Mouse (Mus musculus): ENCODE measurements at regions not wholly inside any gene's neighbourhood (a gene's known extent, or its start where the extent isn't known, plus 50 kb on each side); places are given as distances from the start of the nearest gene placed in this dataset.
"Not testable (repeated sequence)": the region's sequence is repeated elsewhere in the genome, so short reads cannot be mapped to it uniquely, and the experiment has no call there.

- not testable (repeated sequence) for DNase-seq (ENCODE audit: low spot score)
These were observed 139.7 kb downstream of the Tex13c3 start for GRCm38 (mm10) chrX:19341231-19342007.

DNA sequence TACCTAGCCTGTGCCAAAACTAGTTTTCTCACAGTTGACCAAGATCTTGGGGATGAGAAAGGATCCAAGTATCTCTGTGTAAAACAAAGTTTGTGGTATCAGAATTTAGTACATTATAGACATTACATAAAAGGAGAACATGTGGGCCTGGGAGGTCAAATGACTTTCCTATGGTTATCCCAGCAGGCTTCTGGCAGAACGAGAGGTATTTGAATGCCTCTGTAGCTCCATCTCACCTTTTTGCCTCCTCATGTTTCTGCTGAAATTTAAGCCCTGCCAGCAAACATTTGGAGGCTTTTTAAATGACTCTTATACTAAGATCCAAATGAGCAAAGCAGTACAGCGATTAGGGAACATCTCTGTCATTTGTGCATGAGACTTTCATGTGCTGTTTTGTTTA lies 167.8 kb downstream of the Tex13c3 start:
- no peak for DNase-seq (ENCODE audit: low spot score)

GRCm38 (mm10) chrX:19311809-19312559 lies 169.1 kb downstream of the Tex13c3 start:
- no peak for DNase-seq (ENCODE audit: low spot score)

DNA sequence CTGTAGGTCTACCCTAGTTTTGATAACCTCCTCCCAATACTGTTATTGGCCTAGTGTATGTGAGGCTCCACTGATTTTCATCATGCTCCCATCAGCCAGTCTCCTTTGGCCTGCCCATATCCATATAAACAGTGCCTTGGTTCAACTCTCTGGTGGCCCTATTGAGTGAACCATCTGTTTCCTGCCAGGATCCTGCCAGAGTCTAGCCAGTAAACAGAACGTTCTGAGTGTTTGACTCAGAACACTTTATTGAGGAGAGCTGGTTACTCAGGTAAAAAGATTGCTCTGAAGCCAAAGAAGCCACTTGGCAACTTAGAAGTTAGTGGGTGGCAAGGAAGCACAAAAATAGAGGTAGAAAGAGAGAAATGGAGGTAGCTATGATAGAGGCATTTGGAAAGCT lies 169.7 kb downstream of the Tex13c3 start:
- DNase-seq (ENCODE audit: low spot score): no peak

GRCm38 (mm10) chrX:19288171-19288570 lies 192.9 kb downstream of the Tex13c3 start:
- DNase-seq (ENCODE audit: low spot score): no peak

- no peak for DNase-seq (ENCODE audit: low spot score)
These were observed 194.7 kb downstream of the Tex13c3 start for GRCm38 (mm10) chrX:19286431-19286830.

GRCm38 (mm10) chrX:19285773-19286172 lies 195.3 kb downstream of the Tex13c3 start:
- no peak for DNase-seq (ENCODE audit: low spot score)

- no peak for DNase-seq (ENCODE audit: low spot score)
These were observed 198.0 kb downstream of the Tex13c3 start for GRCm38 (mm10) chrX:19283078-19283477.

DNA sequence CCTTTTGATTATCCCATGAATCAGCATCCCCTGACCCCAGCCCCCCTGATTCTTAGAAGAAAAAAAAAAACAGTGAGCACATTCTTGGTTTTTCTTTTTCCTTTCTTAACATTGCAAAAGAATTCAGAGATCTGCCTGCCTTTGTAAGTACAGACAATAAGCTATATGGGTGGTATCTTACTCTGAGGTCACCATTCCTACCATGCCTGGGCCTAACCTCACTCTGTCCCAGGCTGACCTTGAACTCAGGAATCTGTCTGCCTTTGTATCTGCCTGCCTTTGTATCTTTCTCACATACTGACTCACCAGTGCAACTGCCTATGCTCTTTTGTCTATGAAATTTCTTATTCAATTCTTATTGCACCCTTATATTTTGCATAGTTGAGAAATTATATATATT lies 216.9 kb downstream of the Tex13c3 start:
- no peak for DNase-seq (ENCODE audit: low spot score)

GRCm38 (mm10) chrX:19246777-19247619 lies 234.1 kb downstream of the Tex13c3 start:
- DNase-seq (ENCODE audit: low spot score): no peak

DNA sequence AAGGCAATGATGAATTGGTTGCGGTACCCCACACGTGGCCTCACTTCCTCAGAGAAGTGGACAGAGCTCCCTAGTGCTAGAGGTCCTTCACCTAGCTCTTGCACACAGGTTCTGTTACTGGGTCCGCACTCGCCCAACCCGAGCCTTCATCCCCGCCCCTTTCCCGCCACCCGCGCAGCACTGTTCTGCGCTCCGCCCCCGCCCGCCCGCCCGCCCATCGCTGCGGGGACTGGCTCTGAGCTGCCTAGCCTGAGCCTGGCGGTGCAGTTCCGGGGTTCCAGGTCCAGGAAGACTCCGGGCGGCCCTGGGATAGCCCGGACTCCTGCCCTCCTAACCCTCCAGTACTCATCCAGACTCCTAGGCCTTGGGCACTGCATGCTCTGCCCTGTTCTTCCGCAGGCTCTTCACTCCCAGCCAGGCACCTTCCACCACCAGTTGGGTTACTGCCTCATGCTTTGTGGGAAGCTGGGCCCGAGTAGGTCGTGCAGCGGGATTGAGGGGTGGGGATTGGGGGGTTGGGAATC lies 243.3 kb downstream of the Tex13c3 start:
- DNase-seq (ENCODE audit: low spot score): peak; percentile 37

DNA sequence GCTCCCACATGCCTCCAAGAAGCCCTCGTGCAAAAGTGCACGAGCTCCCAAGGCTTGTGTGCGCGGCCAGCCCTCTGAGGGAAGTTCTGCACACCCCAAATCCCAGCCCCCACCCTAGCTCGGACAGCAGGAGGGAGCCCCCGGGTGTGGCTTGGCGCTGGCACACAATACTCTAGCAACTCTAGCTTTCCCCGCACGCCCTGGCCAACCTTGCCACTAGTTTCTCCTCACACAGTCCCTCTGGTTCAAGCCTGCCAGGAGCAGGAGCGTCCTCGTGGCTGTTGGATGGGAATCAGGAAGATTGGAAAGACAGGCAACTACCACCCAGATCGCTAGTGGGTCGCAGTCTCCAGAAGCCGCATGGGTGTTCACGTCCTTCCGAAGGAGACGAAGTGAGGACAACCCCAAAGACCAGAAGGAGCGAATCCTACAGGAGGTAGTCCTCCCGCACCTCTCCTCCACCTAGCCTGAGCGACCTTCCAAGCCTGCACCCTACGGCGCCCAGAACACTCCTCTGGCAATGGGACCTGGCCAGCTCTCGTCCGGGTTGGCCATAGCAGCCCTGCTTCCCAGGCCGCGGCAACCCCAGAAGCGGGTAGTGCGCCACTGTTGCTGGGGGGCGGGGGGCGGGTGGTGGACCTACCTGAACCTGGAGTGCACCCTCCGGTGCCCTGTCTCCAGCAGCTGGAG lies 243.9 kb downstream of the Tex13c3 start:
- peak; percentile 5 for DNase-seq (ENCODE audit: low spot score)

DNA sequence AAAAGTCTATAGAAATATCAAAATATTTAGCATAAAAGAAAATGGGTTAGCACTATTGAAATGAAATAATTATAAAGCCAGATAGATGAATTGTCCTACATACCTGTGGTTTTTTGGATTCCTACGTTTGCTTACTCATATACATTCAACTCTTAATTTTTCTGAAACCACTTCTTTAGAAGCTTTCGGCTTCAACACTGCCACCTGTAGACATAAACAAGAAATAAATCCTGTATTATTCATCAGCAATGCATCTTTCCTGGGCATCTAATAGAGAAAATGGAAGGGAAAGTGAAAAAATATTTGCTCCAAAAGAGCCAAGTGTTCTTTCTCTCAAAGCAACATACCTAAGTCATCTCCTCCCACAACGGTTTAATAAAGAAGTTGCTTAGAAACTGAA lies 245.7 kb downstream of the Tex13c3 start:
- no peak for DNase-seq (ENCODE audit: low spot score)

DNA sequence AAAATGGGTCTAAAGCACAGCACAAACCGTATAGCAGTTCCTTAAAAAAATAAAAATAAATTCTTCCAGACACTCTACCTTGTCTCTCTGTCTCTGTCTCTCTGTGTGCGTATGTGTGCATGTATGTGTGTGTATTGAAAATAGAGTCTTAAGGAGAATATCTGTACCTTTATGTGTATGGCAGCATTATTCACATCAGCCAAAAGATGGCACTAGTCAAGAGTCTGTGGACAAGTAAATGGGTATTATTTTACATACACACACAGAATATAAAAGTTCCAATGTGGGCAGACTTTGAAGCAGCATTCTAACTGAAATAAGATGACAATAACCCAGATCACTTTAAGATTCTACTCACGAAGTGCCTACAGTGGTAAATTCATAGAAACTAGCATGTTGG lies 249.3 kb downstream of the Tex13c3 start:
- DNase-seq (ENCODE audit: low spot score): no peak

DNA sequence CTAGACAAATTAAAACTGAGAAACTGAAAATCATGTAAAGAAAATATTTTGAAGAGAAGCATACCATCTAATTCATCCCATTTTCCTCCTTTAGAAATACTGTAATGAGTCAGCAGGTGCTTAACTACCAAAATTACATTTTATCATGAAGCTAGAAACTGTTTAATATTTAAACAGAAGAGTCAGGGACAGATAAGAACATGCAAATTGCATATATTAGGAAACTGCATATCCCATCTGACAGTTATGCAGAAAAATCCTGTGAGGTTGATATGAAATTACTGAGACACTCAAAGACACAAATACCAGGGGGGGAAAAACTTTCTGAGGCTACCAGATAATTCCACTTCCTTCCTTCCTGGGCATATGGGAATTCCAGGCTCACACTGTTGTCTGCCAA lies 257.8 kb downstream of the Tex13c3 start:
- DNase-seq (ENCODE audit: low spot score): no peak

DNA sequence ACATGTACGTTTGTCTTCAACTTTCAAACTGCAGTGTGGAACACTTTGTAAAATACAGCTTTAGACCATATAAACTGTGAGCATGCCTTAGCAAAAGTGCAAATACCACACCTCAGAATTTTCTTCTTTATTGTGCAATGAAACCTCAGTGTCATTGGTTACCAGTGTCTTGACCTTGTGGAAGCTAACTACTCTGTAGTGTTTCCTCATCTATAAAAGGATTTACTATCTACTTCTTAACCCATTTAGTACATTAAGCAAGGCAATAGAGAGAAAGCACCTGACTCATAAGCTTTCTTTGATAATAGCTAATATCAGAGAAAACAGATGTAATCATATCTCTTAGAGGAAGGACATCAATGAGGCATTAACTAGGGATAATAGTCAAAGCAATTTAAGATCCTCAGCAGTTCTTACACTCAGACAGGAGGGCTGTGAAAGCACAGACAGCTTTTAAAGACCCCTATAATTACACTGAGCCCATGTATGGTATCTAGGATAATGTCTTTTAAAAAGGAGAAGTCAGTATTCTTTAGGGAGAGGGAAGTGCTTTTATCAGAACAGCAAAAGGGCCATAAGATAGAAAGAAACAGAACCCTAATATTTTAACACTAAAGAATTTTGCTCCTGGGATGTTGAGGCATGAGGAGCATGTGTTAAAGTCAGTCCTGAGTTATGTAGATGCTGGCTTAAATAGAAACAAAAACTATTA lies 260.2 kb downstream of the Tex13c3 start:
- no peak for DNase-seq (ENCODE audit: low spot score)

DNA sequence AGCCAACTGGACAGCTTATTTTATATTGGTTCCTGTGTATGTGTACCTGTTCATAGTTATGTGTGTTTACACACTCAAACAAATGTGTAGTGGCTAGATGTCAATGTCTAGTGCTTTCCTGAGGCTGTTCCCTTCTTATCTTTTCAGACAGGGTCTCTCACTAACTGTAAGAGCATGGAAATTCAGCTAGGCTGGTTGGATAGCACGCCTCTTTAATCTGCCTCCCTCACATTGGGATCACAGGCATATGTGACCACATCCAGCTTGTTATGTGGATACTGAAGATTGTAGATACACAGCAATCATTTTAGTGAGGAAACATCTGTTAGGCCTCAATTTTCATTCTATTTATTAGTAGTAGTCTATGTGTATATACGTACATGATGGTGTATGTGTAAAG lies 261.4 kb downstream of the Tex13c3 start:
- DNase-seq (ENCODE audit: low spot score): no peak

DNA sequence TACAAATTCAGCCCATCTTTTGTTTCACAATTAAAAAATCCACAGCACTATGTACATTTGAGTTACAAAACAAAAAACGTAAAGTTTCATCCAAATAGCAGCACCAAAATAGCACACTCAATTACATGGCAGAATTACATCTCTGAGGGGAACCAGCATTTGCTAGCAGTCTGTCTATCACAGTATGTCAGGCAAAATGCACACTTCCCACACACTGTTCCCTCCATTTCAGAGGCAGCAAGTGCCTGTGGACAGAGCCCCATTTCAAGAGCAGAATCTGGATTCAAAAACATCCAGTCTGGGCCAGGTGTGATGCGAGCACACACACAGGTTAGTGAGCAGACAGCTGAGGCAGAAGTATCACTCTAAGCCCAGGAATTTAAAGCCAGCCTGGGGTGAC lies 261.8 kb downstream of the Tex13c3 start:
- DNase-seq (ENCODE audit: low spot score): no peak

- no peak for DNase-seq (ENCODE audit: low spot score)
These were observed 274.7 kb downstream of the Tex13c3 start for GRCm38 (mm10) chrX:19206420-19206819.

GRCm38 (mm10) chrX:19202542-19202941 lies 278.6 kb downstream of the Tex13c3 start:
- no peak for DNase-seq (ENCODE audit: low spot score)

GRCm38 (mm10) chrX:19201383-19201782 lies 279.7 kb downstream of the Tex13c3 start:
- no peak for DNase-seq (ENCODE audit: low spot score)

Data from ovary, adult 18-20 months (tissue).